Mouse (Mus musculus) brown adipose tissue, adult 24 weeks (tissue): ENCODE results near the gene Ak6. TPM values are rescaled to one million over a fixed set of nuclear protein-coding genes. Genes with fewer than 3 reads are reported as not detected.

Experiments
- H3K27ac ChIP-seq: fragments of 200-500 bp; replicated peaks from 2 replicates; pipeline ENCODE4 v1.5.1; 2012; ENCODE audit warnings: low read depth, mild to moderate bottlenecking, low read length
- H3K4me1 ChIP-seq: fragments of 200-500 bp; 2 replicates; pipeline ENCODE4 v1.6.1; 2012; ENCODE audit warnings: low read length, mixed read lengths; ENCODE audit not compliant: control insufficient read depth, insufficient read depth, insufficient read length
- H3K4me3 ChIP-seq: fragments of 200-500 bp; 2 replicates; pipeline ENCODE4 v1.5.1; 2012; ENCODE audit warnings: low read depth, mild to moderate bottlenecking, low read length, moderate library complexity; ENCODE audit not compliant: insufficient read depth
- polyA plus RNA-seq: library from polyadenylated mRNA; stranded (reverse); fragments of >200 nt; gene quantifications from 2 replicates; pipeline ENCODE4 v1.2.4, GENCODE M21; 2012; ENCODE audit not compliant: missing spikeins, insufficient read depth, insufficient read length

Ak6 gene
- polyA plus RNA-seq: 91.5 and 104 TPM in 2 replicates

DNA sequence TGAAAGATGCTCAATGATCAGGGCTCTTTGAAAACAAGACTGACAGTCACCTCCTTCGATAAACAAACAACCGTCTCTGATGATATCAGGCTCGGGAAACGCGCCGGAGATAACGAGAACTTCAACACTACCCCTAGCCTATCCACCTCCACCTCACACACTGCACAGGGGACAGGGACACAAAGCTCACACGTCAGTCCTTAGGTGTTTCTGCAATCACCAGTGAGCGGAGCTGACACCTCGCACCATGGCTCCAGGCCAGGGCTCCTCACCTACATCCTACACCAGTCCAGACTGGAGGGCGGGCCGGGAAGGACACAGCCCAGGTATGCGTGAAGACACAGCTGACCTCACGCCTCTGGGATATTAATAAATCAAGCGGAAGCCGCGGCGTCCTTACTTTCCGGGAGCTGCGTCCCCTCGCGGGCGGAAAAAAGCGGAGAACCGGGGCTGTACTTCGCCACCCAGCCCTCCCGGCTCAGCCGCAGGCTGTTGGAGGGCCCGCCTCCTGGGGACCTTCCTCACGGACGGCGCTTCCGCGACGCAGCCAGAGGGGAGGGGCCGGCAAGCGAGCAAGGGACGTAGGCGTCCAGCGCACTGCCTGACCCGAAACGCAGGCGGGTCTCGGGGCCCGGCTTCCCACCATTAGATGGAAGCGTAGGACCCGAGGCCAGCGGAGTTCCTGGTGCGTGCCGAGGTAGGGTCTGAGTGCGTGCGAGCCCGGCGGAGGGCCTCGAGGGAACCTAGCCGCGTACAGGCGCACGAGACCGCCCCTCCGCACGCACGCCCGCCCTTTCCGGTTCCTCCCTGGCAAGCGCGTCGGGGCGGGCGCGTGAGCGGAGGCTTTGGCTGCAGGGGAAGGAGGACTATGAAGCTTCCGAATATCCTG lies at the start of gene Ak6, which contains the start of gene Rad17:
Gene Ak6 (plus strand): TSS at position 430 of the 889 bp plus-strand sequence.
Gene Rad17 (minus strand): TSS at position 502 of the 889 bp plus-strand sequence.
- Histone ChIP-seq H3K4me3 (peak within 1 kb of the TSS; percentile 84), H3K27ac (peak within 1 kb of the TSS; percentile 99)

DNA sequence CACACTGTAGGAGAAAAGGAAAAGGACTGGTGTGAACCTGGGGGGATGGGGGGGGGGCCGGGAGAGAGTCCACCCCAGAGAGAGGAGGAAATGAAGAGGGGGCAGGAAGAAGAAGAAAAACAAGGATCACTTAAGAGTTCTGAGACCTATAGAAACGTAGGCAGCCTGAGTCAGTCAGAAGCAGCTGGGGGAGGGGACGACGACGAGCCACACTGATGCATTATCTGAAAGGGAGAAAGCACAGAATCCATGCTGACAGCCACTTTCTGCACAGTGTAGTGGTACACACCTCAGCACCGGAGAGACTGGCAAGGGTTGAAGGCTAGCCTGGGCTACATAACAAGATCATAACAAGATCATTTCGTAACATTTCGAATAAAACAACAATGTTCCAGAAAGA lies 49.7 kb upstream of the Ak6 start:
- Histone ChIP-seq H3K4me1 (peaks cover 3% of the 10 kb centered on the region; the same call in 1 of the 2 replicates), H3K4me3 (peak overlapping the region; percentile 36; the same call in 1 of the 2 replicates), H3K27ac (peak overlapping the region; percentile 60; the same call in 1 of the 2 replicates)

More for the DNA sequence above, at the start of gene Ak6, which contains the start of gene Rad17:
- peaks cover 3% of the 10 kb centered on the region for H3K4me1 ChIP-seq

DNA sequence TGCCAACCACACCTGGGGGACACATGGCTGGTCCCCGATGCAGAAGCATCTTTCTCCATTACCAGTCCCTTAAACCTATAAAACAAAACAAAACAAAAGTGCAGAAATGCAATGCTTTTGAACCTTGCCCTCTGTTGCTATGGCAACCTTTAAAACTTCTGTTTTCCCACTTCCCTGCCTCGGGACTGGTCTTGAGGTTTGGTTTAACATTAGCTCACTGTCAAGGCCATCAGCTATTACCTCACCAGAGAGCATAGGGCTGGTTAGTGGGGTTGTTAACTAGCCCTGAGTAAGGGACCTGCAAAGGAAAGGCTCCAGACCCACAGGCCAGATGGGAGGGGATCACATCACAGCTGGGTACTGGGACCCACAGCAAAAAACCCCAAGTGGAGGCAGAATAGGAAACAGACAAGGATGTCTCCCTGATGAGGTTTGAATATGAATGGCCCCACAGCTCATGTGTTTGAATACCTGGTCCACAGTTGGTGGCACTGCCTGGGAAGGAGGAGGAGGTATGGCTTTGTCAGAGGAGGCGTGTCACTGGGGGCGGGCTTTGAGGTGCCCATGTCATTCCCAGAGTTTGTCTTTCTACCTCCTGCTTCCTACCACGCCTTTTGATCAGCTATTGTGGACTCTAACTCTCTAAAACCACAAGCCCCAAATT lies 48.4 kb upstream of the Ak6 start:
- no peak overlapping the region; the same call in 1 of the 2 replicates for H3K27ac ChIP-seq
- H3K4me3 ChIP-seq: no peak overlapping the region
- H3K4me1 ChIP-seq: no peaks in the 10 kb centered on the region

DNA sequence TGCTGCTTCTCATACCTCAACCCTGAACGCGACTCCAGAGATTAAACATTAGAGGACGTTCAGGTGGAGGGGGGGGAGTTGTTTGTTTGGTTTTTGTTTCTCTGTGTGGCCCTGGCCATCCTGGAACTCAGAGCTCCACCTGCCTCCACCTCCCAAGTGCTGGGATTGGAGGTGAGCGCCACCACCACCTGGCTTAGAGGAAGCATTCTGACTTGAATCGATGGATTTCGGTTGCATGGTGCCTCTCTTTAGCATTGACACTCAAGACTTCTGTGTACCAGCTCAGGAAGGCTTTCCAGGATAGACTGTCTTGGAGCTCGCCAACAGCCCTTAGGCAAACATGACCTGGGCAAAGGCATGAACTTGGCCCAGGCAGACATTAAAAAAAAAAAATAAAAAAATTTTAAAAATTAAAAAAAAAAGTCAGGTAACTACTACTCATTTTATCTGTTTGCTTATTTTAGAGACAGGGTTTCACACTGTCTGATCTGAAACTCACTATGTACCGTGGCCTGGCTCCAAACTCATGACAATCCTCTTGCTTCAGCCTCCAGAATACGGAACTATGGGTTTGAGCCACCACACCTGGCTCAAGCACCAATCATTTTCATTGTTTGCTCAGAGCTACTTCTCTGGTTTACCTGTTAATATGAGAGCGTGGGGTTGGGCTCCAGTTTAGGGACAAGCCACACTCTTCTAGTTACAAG lies 47.6 kb upstream of the Ak6 start:
- Histone ChIP-seq H3K4me1 (no peaks in the 10 kb centered on the region), H3K27ac (no peak overlapping the region), H3K4me3 (no peak overlapping the region)

DNA sequence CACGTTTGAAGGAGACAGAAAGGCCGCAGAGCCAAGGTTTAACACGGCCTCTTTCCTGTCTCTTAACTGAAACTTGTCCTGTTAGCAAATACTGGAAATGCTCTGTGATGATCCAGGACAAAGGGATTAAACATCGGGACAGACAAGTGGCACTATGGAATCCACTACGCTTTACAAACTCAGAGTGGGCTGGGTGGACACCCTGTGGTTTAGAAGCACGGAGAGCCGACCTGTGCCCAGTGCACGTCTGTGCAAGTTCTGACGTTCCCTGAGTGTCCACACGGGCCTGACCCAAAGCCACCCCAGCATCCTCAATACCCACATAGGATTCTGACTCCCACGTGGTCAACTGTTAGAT lies 47.1 kb upstream of the Ak6 start:
- Histone ChIP-seq H3K4me1 (no peaks in the 10 kb centered on the region), H3K4me3 (no peak overlapping the region), H3K27ac (no peak overlapping the region)

DNA sequence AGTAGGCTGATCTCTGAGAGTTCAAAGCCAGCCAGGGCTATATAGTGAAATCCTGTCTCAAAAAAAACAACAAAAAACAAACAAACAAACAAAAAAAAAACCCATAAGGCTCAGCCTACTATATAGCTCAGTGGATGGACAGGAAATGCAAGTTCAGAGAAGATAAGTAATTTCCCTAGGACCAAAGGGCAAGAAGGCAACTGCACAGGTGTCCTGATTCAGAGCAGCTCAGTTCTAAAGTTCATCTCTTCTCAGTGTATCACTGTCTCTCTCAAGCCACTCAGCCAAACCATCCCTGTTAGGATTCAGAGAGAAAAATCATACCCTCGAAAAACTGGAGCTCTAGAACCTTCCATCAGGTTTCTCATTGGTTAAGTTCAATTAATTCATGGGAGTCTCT lies 44.9 kb upstream of the Ak6 start:
- Histone ChIP-seq H3K27ac (no peak overlapping the region), H3K4me1 (no peaks in the 10 kb centered on the region), H3K4me3 (no peak overlapping the region)

DNA sequence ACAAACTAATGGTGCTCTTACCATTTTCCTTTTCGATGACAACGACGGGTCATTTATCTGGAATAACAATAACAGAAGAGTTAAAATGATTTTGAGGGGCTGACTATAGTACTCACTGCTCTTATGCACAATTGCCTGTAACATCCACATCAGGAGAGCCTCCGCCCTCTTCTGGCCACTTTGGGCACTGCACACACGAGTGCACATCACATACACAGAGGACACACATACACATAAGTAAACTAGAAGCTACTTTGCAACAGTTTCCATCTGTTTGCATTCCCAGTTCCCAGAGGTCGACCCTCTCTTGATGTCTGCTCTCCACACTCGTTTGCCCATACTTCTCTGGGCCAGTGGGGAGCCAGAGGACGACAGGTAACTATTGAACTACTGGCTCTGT lies 43.0 kb upstream of the Ak6 start:
- Histone ChIP-seq H3K4me1 (no peaks in the 10 kb centered on the region), H3K27ac (no peak overlapping the region), H3K4me3 (no peak overlapping the region)

DNA sequence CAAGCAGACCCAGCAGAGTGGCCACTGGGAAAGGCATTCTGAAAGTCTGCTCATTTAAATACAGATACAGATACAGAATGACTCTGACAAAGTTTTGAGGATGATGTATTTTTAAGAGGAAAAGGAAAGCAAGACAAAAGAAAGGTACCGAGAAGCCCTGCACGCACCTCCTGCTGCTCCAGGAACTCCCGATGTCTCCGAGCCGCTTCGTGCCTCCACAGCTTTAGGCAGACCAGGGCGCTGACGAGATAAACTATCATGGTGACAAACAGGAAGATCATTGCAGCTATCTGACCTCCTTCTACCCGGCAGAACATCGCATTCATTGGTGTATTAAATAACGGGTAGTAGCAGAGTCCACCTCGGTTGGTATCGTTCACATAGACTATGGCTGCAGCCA lies 39.5 kb upstream of the Ak6 start:
- no peak overlapping the region for H3K4me3 ChIP-seq
- H3K27ac ChIP-seq: no peak overlapping the region
- no peaks in the 10 kb centered on the region for H3K4me1 ChIP-seq

DNA sequence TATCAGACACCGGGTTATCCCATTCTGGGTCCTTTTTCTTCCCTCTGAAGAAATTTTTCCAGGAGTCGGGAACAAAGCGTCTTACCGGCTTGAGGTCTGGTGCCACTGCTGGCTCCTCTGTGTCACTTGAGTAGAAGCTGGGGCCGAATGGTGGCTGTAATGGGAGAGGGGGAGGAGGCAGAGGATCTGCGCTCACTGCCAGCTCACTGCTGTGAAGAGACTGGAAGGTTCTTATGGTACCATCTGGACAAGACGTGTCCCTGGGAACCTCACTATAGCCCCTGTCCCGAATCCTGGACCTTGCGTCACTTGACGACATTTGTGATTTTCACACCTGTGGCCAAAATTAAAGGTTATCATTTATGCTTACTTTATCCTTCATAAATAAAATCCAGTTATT lies 38.5 kb upstream of the Ak6 start:
- Histone ChIP-seq H3K27ac (no peak overlapping the region), H3K4me3 (no peak overlapping the region), H3K4me1 (no peaks in the 10 kb centered on the region)

DNA sequence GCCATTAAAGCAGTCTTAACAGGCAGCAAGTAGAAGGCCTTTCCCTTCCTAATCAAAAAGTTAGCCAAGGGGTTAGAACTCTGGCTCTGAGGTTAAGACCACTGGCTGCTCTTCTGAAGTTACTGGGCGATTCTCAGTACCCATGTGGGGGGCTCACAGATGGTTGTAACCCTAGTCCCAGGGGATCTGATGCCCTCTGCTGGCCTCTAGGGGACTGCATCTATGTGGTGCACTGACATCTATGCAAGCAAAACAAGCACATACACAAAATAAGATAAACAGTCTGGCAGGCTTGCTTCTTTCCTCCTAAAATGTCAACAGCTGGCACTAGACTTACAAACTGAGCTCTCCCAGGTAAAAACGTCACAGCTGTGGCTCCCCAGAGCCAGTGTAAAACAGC lies 37.9 kb upstream of the Ak6 start:
- no peak overlapping the region for H3K27ac ChIP-seq
- H3K4me3 ChIP-seq: no peak overlapping the region

DNA sequence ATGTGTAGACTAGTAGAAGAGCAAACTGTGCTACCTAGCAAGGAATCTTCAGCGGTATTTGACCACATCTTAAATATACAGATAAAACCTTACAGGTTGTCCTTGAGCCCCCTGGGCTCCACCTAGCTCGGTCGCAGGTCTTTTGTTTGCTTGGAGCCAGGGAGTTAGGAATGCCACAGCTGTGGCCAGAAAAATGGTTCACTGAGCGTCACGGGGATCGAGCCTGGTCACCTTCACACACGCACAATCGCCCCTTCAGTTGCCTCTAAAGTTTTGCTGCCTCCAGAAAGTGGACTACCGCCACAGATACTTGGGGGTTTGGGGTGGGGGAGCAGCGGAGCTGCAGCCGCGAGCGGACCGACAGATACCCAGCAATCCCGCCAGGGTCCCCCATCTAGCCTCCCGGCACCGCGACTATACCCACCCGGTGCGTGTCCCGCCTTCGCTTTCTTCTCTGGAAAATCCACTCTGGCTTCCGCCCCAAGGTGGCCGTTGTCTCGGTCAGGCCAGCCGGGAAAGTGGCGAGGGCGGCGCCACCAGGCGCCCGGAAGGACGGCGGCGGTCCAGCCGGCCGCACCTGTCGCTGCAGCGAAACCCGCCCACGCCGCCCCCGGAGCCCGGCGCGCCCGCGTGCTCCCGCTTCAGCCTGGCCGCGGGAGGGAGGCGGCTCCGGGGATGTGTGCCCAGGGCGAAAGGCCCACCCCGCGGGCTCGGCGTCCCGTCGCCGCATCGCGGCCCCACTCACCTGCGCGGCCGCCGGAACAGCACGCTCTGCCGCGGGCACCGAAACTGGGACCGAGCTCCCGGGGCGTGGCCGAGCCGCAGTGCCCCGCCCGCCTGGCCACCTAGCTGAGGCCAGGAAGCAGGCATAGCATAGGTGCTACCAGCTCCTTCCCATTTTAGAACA lies 34.3 kb upstream of the Ak6 start, which contains the start of gene Marveld2:
Gene Marveld2 (minus strand): TSS at position 791 of the 907 bp plus-strand sequence.
- H3K4me1 ChIP-seq: no peaks in the 10 kb centered on the region
- no peak within 1 kb of the TSS for H3K27ac ChIP-seq

More for the DNA sequence above, 37.9 kb upstream of the Ak6 start:
- H3K4me1 ChIP-seq: no peaks in the 10 kb centered on the region

DNA sequence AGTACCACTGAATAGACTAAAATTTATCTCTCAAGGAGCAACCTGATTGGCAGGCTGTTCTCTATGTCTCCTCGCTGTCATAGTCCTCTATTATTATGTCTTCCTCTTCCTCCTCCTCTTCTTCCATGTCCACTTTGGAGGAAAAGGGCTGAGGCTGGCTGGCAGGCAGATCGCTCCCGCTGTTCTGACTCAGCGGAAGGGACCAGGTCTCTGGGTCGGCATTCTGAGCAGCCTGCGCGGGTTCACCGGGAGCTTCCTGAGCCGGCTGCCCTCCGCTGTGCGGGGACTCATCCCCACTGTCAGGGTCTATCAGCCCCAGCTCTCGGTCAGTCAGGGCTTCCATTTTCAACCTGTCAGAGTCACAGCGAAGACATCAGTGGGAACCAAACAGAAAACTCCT lies 33.2 kb upstream of the Ak6 start:
- Histone ChIP-seq H3K27ac (no peak overlapping the region), H3K4me3 (no peak overlapping the region), H3K4me1 (no peaks in the 10 kb centered on the region)

More for the DNA sequence above, 34.3 kb upstream of the Ak6 start, which contains the start of gene Marveld2:
- peak within 1 kb of the TSS; percentile 60 for H3K4me3 ChIP-seq

DNA sequence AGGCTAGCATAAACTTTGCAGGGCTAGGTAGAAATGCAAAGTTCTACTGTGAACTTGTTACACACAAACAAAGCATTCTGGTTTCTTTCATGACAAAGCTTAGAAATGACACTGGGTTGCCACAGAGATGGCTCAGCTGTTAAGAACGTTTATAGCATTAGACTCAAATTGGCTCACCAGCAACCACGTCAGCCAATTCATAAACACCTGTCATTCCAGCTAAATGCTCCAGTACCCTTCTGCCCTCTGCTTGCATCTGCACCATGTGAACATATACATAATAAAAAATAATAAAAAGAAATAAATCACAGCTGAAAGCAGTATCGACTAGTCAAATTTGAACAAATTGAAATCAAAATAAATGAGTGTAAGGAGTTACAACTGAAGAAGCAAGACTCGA lies 28.5 kb upstream of the Ak6 start:
- Histone ChIP-seq H3K27ac (no peak overlapping the region), H3K4me3 (no peak overlapping the region), H3K4me1 (no peaks in the 10 kb centered on the region)

DNA sequence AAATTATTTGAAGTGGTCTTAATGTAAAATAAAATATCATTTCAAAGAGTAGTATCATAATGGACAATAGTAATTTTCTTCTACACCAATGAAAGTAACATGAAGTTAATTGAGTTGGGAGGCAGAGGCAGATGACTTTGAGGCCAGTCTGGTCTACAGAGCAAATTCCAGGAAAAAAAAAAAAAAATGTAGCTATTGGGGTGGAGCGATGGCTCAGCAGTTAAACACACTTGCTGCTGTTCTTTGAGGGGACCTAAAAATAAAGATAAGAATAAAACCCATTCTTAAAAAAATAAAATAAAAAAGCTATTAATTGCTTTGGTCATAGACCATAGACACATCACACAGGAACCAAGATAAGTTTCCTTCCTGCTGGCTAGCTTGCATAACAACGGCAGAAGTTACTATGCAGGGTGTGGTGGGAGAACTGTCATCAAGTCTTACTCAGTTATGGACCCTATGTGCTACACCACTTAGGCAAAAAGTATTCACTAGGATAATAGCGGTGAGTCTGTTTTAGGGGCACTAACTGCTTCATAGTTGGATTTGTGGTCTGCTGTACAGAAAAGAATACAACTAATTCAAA lies 16.6 kb upstream of the Ak6 start:
- Histone ChIP-seq H3K4me3 (no peak overlapping the region), H3K4me1 (no peaks in the 10 kb centered on the region), H3K27ac (no peak overlapping the region)
